Mouse (Mus musculus): ENCODE data around the gene Syt1.

- TF ChIP-seq CTCF (IDR thresholded peaks at IDR 0.05; ENCODE audit: low read depth, low read length) (no peak), GATA1 (IDR thresholded peaks at IDR 0.05; ENCODE audit: borderline replicate concordance, low read length) (no peak), POLR2AphosphoS5 (IDR thresholded peaks at IDR 0.05; ENCODE audit: insufficient replicate concordance, low read depth, low read length) (no peak), TAL1 (conservative IDR thresholded peaks at IDR 0.05; ENCODE audit: low read depth, low read length) (no peak), GATA2 (IDR thresholded peaks at IDR 0.05; ENCODE audit: borderline replicate concordance, low read depth, low read length) (no peak)
Measured at GRCm38 (mm10) chr10:108699946-108700345, 310.8 kb downstream of the Syt1 start, which contains the start of gene Gm5136.

All from G1E (cell line).